Mouse (Mus musculus) layer of hippocampus, adult 2 months (tissue): ENCODE measurements around the gene Olfr1434. TPM values are rescaled to one million over a fixed set of nuclear protein-coding genes. Genes with fewer than 3 reads are reported as not detected.
"Not testable (repeated sequence)": the region's sequence is repeated elsewhere in the genome, so short reads cannot be mapped to it uniquely, and the experiment has no call there.

Source experiments
- DNase-seq, 2 experiments: peaks; one replicate each; pipeline ENCODE4 v3.0.0; 2022; ENCODE audit warnings: low spot score in 2 of 2
- H3K27ac ChIP-seq: fragments of 200-600 bp; 2 replicates; pipeline ENCODE4 v1.8.1; 2022
- H3K4me3 ChIP-seq: fragments of 200-600 bp; 2 replicates; pipeline ENCODE4 v1.8.1; 2022; ENCODE audit warnings: mild to moderate bottlenecking
- CTCF ChIP-seq: fragments of 200-600 bp; conservative IDR thresholded peaks from 2 replicates; pipeline ENCODE4 v1.8.1; 2022; ENCODE audit warnings: antibody characterized with exemption, mild to moderate bottlenecking, moderate library complexity
- long read RNA-seq, 2 experiments: library from polyadenylated mRNA; stranded (forward); transcript quantifications; one replicate each; pipeline ENCODE4 v2.0.0; 2021; ENCODE audit warnings: borderline mapping rate in 2 of 2
- total RNA-seq, 2 experiments: library from RNA; stranded (reverse); gene quantifications; 2 replicates each; pipeline ENCODE4 v1.2.3; 2021

Gene Olfr1434
- total RNA-seq, result not detected
- long read RNA-seq, experiment 1, result 0 reads
- long read RNA-seq, experiment 2, result 0 reads

- TF ChIP-seq CTCF, result no peak
- Histone ChIP-seq H3K4me3 (no peak within 1 kb of the TSS), H3K27ac (no peak within 1 kb of the TSS)
- DNase-seq, result no peak
These were observed at the start of gene Olfr1434 for GRCm38 (mm10) chr19:12279554-12279953. Gene Olfr1434, plus strand, starts transcription at chr19:12279854.

GRCm38 (mm10) chr19:12232496-12232895 lies 47.2 kb upstream of the Olfr1434 start, which contains the start of gene Olfr1432:
Gene Olfr1432, minus strand, starts transcription at chr19:12232596.
- H3K4me3 ChIP-seq, H3K27ac ChIP-seq, DNase-seq: not testable (repeated sequence)

- no peak within 1 kb of the TSS for H3K27ac ChIP-seq
- TF ChIP-seq CTCF, result no peak
- DNase-seq, result no peak
- no peak within 1 kb of the TSS for H3K4me3 ChIP-seq
These were observed 38.1 kb upstream of the Olfr1434 start, which contains the start of gene Olfr262 for GRCm38 (mm10) chr19:12241559-12241958. Gene Olfr262, minus strand, starts transcription at chr19:12241659.

- DNase-seq, result no peak
- Histone ChIP-seq H3K27ac (no peak within 1 kb of the TSS), H3K4me3 (no peak within 1 kb of the TSS)
- no peak for TF ChIP-seq CTCF
These were observed 18.9 kb upstream of the Olfr1434 start, which contains the start of gene Olfr235 for GRCm38 (mm10) chr19:12260732-12261131. Gene Olfr235, plus strand, starts transcription at chr19:12261032.

GRCm38 (mm10) chr19:12292979-12293378 lies 13.3 kb downstream of the Olfr1434 start:
- DNase-seq, result peak; percentile 17 to 60
- Histone ChIP-seq H3K27ac (peak overlapping the region; percentile 39; the same call in 1 of the 2 replicates), H3K4me3 (no peak overlapping the region)
- TF ChIP-seq CTCF, result no peak

DNA sequence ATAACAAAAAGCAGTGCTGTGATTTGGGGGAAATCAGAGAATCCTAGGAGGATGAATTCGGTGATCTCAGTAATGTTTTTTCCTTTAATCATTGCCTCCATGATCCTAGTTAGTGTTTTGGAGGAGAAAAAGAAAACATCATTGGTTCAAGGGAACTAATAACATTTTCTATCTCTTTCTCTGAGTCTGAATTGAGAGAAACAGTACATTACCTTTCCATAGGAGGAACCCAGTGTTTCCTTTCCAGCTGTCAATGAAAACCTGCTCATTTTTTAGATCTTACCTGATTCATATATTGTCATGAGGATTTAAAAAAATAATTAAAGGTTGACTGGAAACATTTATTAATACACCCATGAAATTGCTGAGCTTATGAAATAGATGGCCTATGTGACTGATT lies 19.4 kb downstream of the Olfr1434 start, which contains the start of gene Olfr1436:
Gene Olfr1436, minus strand, starts transcription at position 101 of the 400 bp plus-strand sequence.
- DNase-seq, H3K27ac ChIP-seq, H3K4me3 ChIP-seq: not testable (repeated sequence)

DNA sequence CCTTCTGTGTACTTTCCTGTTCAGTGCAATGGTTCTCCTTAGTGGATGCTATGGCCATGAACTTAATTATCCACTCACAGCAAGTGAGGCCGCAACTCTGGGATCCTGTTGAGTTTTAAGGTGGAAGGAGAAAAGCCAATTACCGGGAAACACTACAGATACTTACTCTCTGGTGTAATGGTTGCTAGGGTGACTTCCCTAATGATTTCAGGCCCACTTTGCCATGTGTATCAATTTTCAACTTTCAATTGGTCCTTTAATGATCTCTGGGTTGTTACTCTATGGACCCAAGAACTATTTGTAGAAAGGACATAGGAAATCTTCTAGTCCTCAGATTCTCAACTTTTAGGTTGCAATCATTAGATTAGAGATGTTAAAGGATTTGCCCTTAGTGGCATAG lies 45.3 kb downstream of the Olfr1434 start, which contains the start of gene Olfr1437:
Gene Olfr1437, minus strand, starts transcription at position 101 of the 400 bp plus-strand sequence.
- TF ChIP-seq CTCF, result no peak
- Histone ChIP-seq H3K4me3 (no peak within 1 kb of the TSS), H3K27ac (no peak within 1 kb of the TSS)
- DNase-seq, result no peak

Other genes starting within 250 kb of the Olfr1434 start
- gene Olfr1423, start 238.5 kb upstream of the Olfr1434 start, total RNA-seq, result not detected
- not detected for gene Olfr1424, start 217.2 kb upstream of the Olfr1434 start, total RNA-seq
- not detected for gene Olfr1425, start 202.1 kb upstream of the Olfr1434 start, total RNA-seq
- not detected for gene Olfr1426, start 187.8 kb upstream of the Olfr1434 start, total RNA-seq
- gene Olfr1427, start 176.5 kb upstream of the Olfr1434 start, total RNA-seq, result not detected
- gene Olfr1428, start 164.0 kb upstream of the Olfr1434 start, total RNA-seq, result not detected
- gene Olfr76, start 156.7 kb upstream of the Olfr1434 start, total RNA-seq, result not detected
- gene Olfr1555-ps1, start 109.7 kb upstream of the Olfr1434 start, total RNA-seq, result not detected
- gene Olfr1431, start 79.2 kb upstream of the Olfr1434 start, total RNA-seq, result not detected
- not detected for gene Olfr1432, start 47.3 kb upstream of the Olfr1434 start, total RNA-seq
- not detected for gene Olfr262, start 38.2 kb upstream of the Olfr1434 start, total RNA-seq
- gene Olfr235, start 18.8 kb upstream of the Olfr1434 start, total RNA-seq, result not detected
- not detected for gene Olfr1436, start 19.3 kb downstream of the Olfr1434 start, total RNA-seq
- not detected for gene Olfr1437, start 45.2 kb downstream of the Olfr1434 start, total RNA-seq
- gene Olfr1438-ps1, start 56.1 kb downstream of the Olfr1434 start, total RNA-seq, result not detected
- gene Olfr1440, start 107.4 kb downstream of the Olfr1434 start, total RNA-seq, result not detected
- not detected for gene Olfr1441, start 137.6 kb downstream of the Olfr1434 start, total RNA-seq
- not detected for gene Pfpl, start 148.1 kb downstream of the Olfr1434 start, total RNA-seq
- gene Mpeg1, start 180.9 kb downstream of the Olfr1434 start, total RNA-seq, result 1 to 10 TPM; 5.4 to 6.6 TPM
- 10 to 100 TPM; 32.5 to 35.9 TPM for gene Dtx4, start 221.6 kb downstream of the Olfr1434 start, total RNA-seq